Comparison of ENCODE assay signal across 14 mouse cellular contexts in genomic region chr6:29279293-29279692, GRCm38 (mm10). TPM values are rescaled to one million over a fixed set of nuclear protein-coding genes. Genes with fewer than 3 reads are reported as not detected.
DNase-seq lines count a peak whose midpoint lies in the region; ATAC-seq lines count a peak whose summit lies in the region.
"Had no signal": no experiment of that assay in that cellular context is flagged by ENCODE, and none has a peak within 500 bp of the region (broad histone marks: within the 10 kb centered on the region; RNA-seq: fewer than 3 reads in every experiment).

TSS of gene Fam71f2 (plus strand) at chr6:29279593.

- peak within 1 kb of the TSS; percentile 15; the same call in 1 of the 2 replicates for H3K4me3 ChIP-seq in heart, embryonic 10.5 days
- no peak within 1 kb of the TSS for H3K4me3 ChIP-seq in hindbrain, embryonic 10.5 days
- no peak within 1 kb of the TSS for H3K4me3 ChIP-seq in hindbrain, embryonic 14.5 days (replicated peaks; ENCODE audit: low read length)
- H3K4me3 ChIP-seq in megakaryocyte, embryonic 14.5 days (replicated peaks), result peak within 1 kb of the TSS; percentile 82
- H3K4me3 ChIP-seq: forebrain, embryonic 12.5 days; intestine, embryonic 15.5 days had no signal

- H3K27ac ChIP-seq in heart, embryonic 10.5 days, result peak within 1 kb of the TSS; percentile 72
- H3K27ac ChIP-seq in hindbrain, embryonic 10.5 days, result peak within 1 kb of the TSS; percentile 3; the same call in 1 of the 2 replicates
- no peak within 1 kb of the TSS for H3K27ac ChIP-seq in hindbrain, embryonic 14.5 days
- H3K27ac ChIP-seq: forebrain, embryonic 12.5 days; intestine, embryonic 15.5 days had no signal

- intact Hi-C loops in heart, postnatal 25 days (cut with DNase I), result loop anchor here (1.0 kb wide), 1 partner anchor 74 kb away; no protein-coding TSS in a partner anchor

- no peak within 1 kb of the TSS for H3K4me2 ChIP-seq in hindbrain, embryonic 14.5 days (replicated peaks)
- H3K4me2 ChIP-seq: forebrain, embryonic 12.5 days; intestine, embryonic 15.5 days had no signal

- DNase-seq in heart, embryonic 10.5 days (ENCODE audit: low spot score), result no peak
- DNase-seq in heart, postnatal 25 days (ENCODE audit: low spot score), result no peak
- no peak for DNase-seq in hindbrain, embryonic 10.5 days (ENCODE audit: low spot score)
- no peak for DNase-seq in hindbrain, embryonic 14.5 days (ENCODE audit: low spot score)
- DNase-seq in gonadal fat pad, adult 2 months (ENCODE audit: low read depth), result no peak
- DNase-seq: cerebellum, adult 11 months; right cerebral cortex, postnatal 4 days; thymus, postnatal 36 days had no signal

- no peak for ATAC-seq in hindbrain, embryonic 14.5 days (ENCODE audit: low FRiP score)
- no peak for ATAC-seq in megakaryocyte, adult 5-6 weeks (ENCODE audit: poor library complexity, severe bottlenecking)

- no peaks in the 10 kb centered on the region for H3K9me3 ChIP-seq in heart, embryonic 10.5 days
- H3K9me3 ChIP-seq in hindbrain, embryonic 10.5 days, result no peaks in the 10 kb centered on the region
- H3K9me3 ChIP-seq in hindbrain, embryonic 14.5 days (ENCODE audit: control insufficient read depth, low read length), result no peaks in the 10 kb centered on the region
- no peaks in the 10 kb centered on the region for H3K9me3 ChIP-seq in megakaryocyte, embryonic 14.5 days
- H3K9me3 ChIP-seq: forebrain, embryonic 12.5 days; intestine, embryonic 15.5 days had no signal

- peaks cover 17% of the 10 kb centered on the region for H3K36me3 ChIP-seq in heart, embryonic 10.5 days
- H3K36me3 ChIP-seq in hindbrain, embryonic 10.5 days, result peaks cover 20% of the 10 kb centered on the region
- peaks cover 13% of the 10 kb centered on the region for H3K36me3 ChIP-seq in hindbrain, embryonic 14.5 days (replicated peaks; ENCODE audit: control insufficient read depth, insufficient read depth)
- H3K36me3 ChIP-seq in megakaryocyte, embryonic 14.5 days (replicated peaks; ENCODE audit: low read length), result peaks cover 30% of the 10 kb centered on the region
- H3K36me3 ChIP-seq: intestine, embryonic 15.5 days had no signal

- no peaks in the 10 kb centered on the region for H3K27me3 ChIP-seq in heart, embryonic 10.5 days (ENCODE audit: insufficient read depth, poor library complexity, severe bottlenecking)
- H3K27me3 ChIP-seq in hindbrain, embryonic 10.5 days (ENCODE audit: insufficient read depth, poor library complexity, severe bottlenecking), result no peaks in the 10 kb centered on the region
- H3K27me3 ChIP-seq in hindbrain, embryonic 14.5 days (ENCODE audit: control insufficient read depth, insufficient read depth, low read length), result no peaks in the 10 kb centered on the region
- H3K27me3 ChIP-seq in megakaryocyte, embryonic 14.5 days (replicated peaks), result peaks cover 9% of the 10 kb centered on the region
- H3K27me3 ChIP-seq: intestine, embryonic 15.5 days had no signal

- H3K4me1 ChIP-seq in heart, embryonic 10.5 days, result peaks cover 9% of the 10 kb centered on the region
- H3K4me1 ChIP-seq in hindbrain, embryonic 10.5 days (replicated peaks), result peaks cover 13% of the 10 kb centered on the region
- no peaks in the 10 kb centered on the region for H3K4me1 ChIP-seq in hindbrain, embryonic 14.5 days (replicated peaks; ENCODE audit: control insufficient read depth, insufficient read depth, low read length)
- H3K4me1 ChIP-seq in megakaryocyte, embryonic 14.5 days, result peaks cover 34% of the 10 kb centered on the region
- H3K4me1 ChIP-seq: forebrain, embryonic 12.5 days; intestine, embryonic 15.5 days had no signal

- H3K9ac ChIP-seq in hindbrain, embryonic 14.5 days, result no peak within 1 kb of the TSS
- H3K9ac ChIP-seq: forebrain, embryonic 12.5 days; intestine, embryonic 15.5 days had no signal

- WGBS in heart, embryonic 10.5 days, result 80% methylated on average over 8 of the region's 8 CpGs
- WGBS in hindbrain, embryonic 10.5 days, result 85% methylated on average over 8 of the region's 8 CpGs
- 86% methylated on average over 8 of the region's 8 CpGs for WGBS in hindbrain, embryonic 14.5 days

RNA-seq across cellular contexts. Expression of gene Fam71f2, which starts in this region (rescaled TPM):
- polyA plus RNA-seq in heart, embryonic 10.5 days (2016; fragmentation: Nextera tagmentation; extraction: Ambion mirVana), result 0.22 and 0.36 TPM in 2 replicates
- not detected for total RNA-seq in heart, postnatal 25 days (2021)
- polyA plus RNA-seq in hindbrain, embryonic 10.5 days (2016; fragmentation: Nextera tagmentation; extraction: Ambion mirVana), result 0.39 and 0.66 TPM in 2 replicates
- 0.23 and 0.54 TPM in 2 replicates for polyA plus RNA-seq in hindbrain, embryonic 14.5 days (2014; fragmentation: Nextera tagmentation; extraction: Ambion mirVana)
- polyA plus RNA-seq in megakaryocyte, embryonic 14.5 days (2012; ENCODE audit: insufficient read depth, low replicate concordance), result not detected in 2 replicates
- not detected in 2 replicates for total RNA-seq in megakaryocyte, adult 5-6 weeks (2015)
- total RNA-seq in megakaryocyte, adult 5-6 weeks (2017), result not detected in 2 replicates
- 12.4 and 14.0 TPM in 2 replicates for polyA plus RNA-seq in gonadal fat pad, adult 2 months (2012; rRNA removed)
- total RNA-seq: liver, adult 2 months; neutrophil, adult 5-6 weeks had no signal
- polyA plus RNA-seq: liver, adult 2 months had no signal

Comparison
In these comparisons a context has a peak if more than half of its experiments do, and no peak if none do; other contexts are left out.
1. H3K4me3 ChIP-seq: peak in heart, embryonic 10.5 days (single experiment) and megakaryocyte, embryonic 14.5 days (single experiment); none in hindbrain, embryonic 10.5 days (single experiment) and hindbrain, embryonic 14.5 days (single experiment).